Mouse (Mus musculus): ENCODE measurements around the gene Zdhhc18. TPM values are rescaled to one million over a fixed set of nuclear protein-coding genes. Genes with fewer than 3 reads are reported as not detected.

Zdhhc18 gene
- polyA plus RNA-seq, 1 experiment, result 53.7 TPM

- peaks cover 31% of the 10 kb centered on the region for H3K36me3 ChIP-seq (replicated peaks; ENCODE audit: low read length)
- peak overlapping the region; percentile 94 for H3K4me3 ChIP-seq (replicated peaks)
- no peaks in the 10 kb centered on the region for H3K27me3 ChIP-seq (replicated peaks)
- peaks cover 59% of the 10 kb centered on the region for H3K4me1 ChIP-seq
- H3K9me3 ChIP-seq, result no peaks in the 10 kb centered on the region
- no peak for TF ChIP-seq GATA1 (IDR thresholded peaks at IDR 0.05; ENCODE audit: borderline replicate concordance, low read length)
- TF ChIP-seq FLI1 (IDR thresholded peaks at IDR 0.05; ENCODE audit: low read length), result no peak
Observed at GRCm38 (mm10) chr4:133632483-133633327, 17.2 kb downstream of the Zdhhc18 start.

- Histone ChIP-seq H3K4me1 (peaks cover 65% of the 10 kb centered on the region), H3K27me3 (replicated peaks) (no peaks in the 10 kb centered on the region), H3K9me3 (no peaks in the 10 kb centered on the region), H3K36me3 (replicated peaks; ENCODE audit: low read length) (peaks cover 37% of the 10 kb centered on the region), H3K4me3 (replicated peaks) (peak overlapping the region; percentile 94)
- TF ChIP-seq FLI1 (IDR thresholded peaks at IDR 0.05; ENCODE audit: low read length), result no peak
- no peak for TF ChIP-seq GATA1 (IDR thresholded peaks at IDR 0.05; ENCODE audit: borderline replicate concordance, low read length)
Observed at GRCm38 (mm10) chr4:133631769-133632411, 18.1 kb downstream of the Zdhhc18 start.

- Histone ChIP-seq H3K4me1 (peaks cover 72% of the 10 kb centered on the region), H3K27me3 (replicated peaks) (no peaks in the 10 kb centered on the region), H3K4me3 (replicated peaks) (peak overlapping the region; percentile 94), H3K9me3 (no peaks in the 10 kb centered on the region), H3K36me3 (replicated peaks; ENCODE audit: low read length) (peaks cover 44% of the 10 kb centered on the region)
- no peak for TF ChIP-seq GATA1 (IDR thresholded peaks at IDR 0.05; ENCODE audit: borderline replicate concordance, low read length)
- no peak for TF ChIP-seq FLI1 (IDR thresholded peaks at IDR 0.05; ENCODE audit: low read length)
Observed at GRCm38 (mm10) chr4:133631071-133631768, 18.7 kb downstream of the Zdhhc18 start.

GRCm38 (mm10) chr4:133630326-133630920 lies 19.5 kb downstream of the Zdhhc18 start:
- TF ChIP-seq GATA1 (IDR thresholded peaks at IDR 0.05; ENCODE audit: borderline replicate concordance, low read length) (no peak), FLI1 (IDR thresholded peaks at IDR 0.05; ENCODE audit: low read length) (no peak)
- peaks cover 80% of the 10 kb centered on the region for H3K4me1 ChIP-seq
- no peaks in the 10 kb centered on the region for H3K27me3 ChIP-seq (replicated peaks)
- peak overlapping the region; percentile 94 for H3K4me3 ChIP-seq (replicated peaks)
- no peaks in the 10 kb centered on the region for H3K9me3 ChIP-seq
- H3K36me3 ChIP-seq (replicated peaks; ENCODE audit: low read length), result peaks cover 52% of the 10 kb centered on the region

GRCm38 (mm10) chr4:133629191-133629590 lies 20.8 kb downstream of the Zdhhc18 start:
- Histone ChIP-seq H3K4me1 (peaks cover 88% of the 10 kb centered on the region), H3K27me3 (replicated peaks) (no peaks in the 10 kb centered on the region), H3K9me3 (no peaks in the 10 kb centered on the region), H3K36me3 (replicated peaks; ENCODE audit: low read length) (peaks cover 63% of the 10 kb centered on the region), H3K4me3 (replicated peaks) (no peak overlapping the region)
- TF ChIP-seq FLI1 (IDR thresholded peaks at IDR 0.05; ENCODE audit: low read length) (no peak), GATA1 (IDR thresholded peaks at IDR 0.05; ENCODE audit: borderline replicate concordance, low read length) (no peak)

GRCm38 (mm10) chr4:133628517-133628916 lies 21.4 kb downstream of the Zdhhc18 start:
- peaks cover 88% of the 10 kb centered on the region for H3K4me1 ChIP-seq
- no peaks in the 10 kb centered on the region for H3K27me3 ChIP-seq (replicated peaks)
- no peak overlapping the region for H3K4me3 ChIP-seq (replicated peaks)
- peaks cover 70% of the 10 kb centered on the region for H3K36me3 ChIP-seq (replicated peaks; ENCODE audit: low read length)
- H3K9me3 ChIP-seq, result no peaks in the 10 kb centered on the region
- TF ChIP-seq GATA1 (IDR thresholded peaks at IDR 0.05; ENCODE audit: borderline replicate concordance, low read length) (no peak), FLI1 (IDR thresholded peaks at IDR 0.05; ENCODE audit: low read length) (no peak)

GRCm38 (mm10) chr4:133627039-133627438 lies 22.9 kb downstream of the Zdhhc18 start:
- H3K4me3 ChIP-seq (replicated peaks), result peak overlapping the region; percentile 53
- peaks cover 78% of the 10 kb centered on the region for H3K36me3 ChIP-seq (replicated peaks; ENCODE audit: low read length)
- H3K27me3 ChIP-seq (replicated peaks), result no peaks in the 10 kb centered on the region
- H3K9me3 ChIP-seq, result no peaks in the 10 kb centered on the region
- TF ChIP-seq GATA1 (IDR thresholded peaks at IDR 0.05; ENCODE audit: borderline replicate concordance, low read length), result no peak
- no peak for TF ChIP-seq FLI1 (IDR thresholded peaks at IDR 0.05; ENCODE audit: low read length)
- H3K4me1 ChIP-seq, result peaks cover 90% of the 10 kb centered on the region

- H3K4me3 ChIP-seq (replicated peaks), result peak overlapping the region; percentile 53
- no peaks in the 10 kb centered on the region for H3K27me3 ChIP-seq (replicated peaks)
- peaks cover 81% of the 10 kb centered on the region for H3K36me3 ChIP-seq (replicated peaks; ENCODE audit: low read length)
- TF ChIP-seq GATA1 (IDR thresholded peaks at IDR 0.05; ENCODE audit: borderline replicate concordance, low read length) (no peak), FLI1 (IDR thresholded peaks at IDR 0.05; ENCODE audit: low read length) (no peak)
- no peaks in the 10 kb centered on the region for H3K9me3 ChIP-seq
- H3K4me1 ChIP-seq, result peaks cover 90% of the 10 kb centered on the region
Observed at GRCm38 (mm10) chr4:133626621-133627020, 23.3 kb downstream of the Zdhhc18 start.

- peaks cover 88% of the 10 kb centered on the region for H3K4me1 ChIP-seq
- TF ChIP-seq GATA1 (IDR thresholded peaks at IDR 0.05; ENCODE audit: borderline replicate concordance, low read length), result no peak
- TF ChIP-seq FLI1 (IDR thresholded peaks at IDR 0.05; ENCODE audit: low read length), result no peak
- H3K4me3 ChIP-seq (replicated peaks), result peak overlapping the region; percentile 83
- H3K36me3 ChIP-seq (replicated peaks; ENCODE audit: low read length), result peaks cover 79% of the 10 kb centered on the region
- H3K27me3 ChIP-seq (replicated peaks), result no peaks in the 10 kb centered on the region
- no peaks in the 10 kb centered on the region for H3K9me3 ChIP-seq
Observed at GRCm38 (mm10) chr4:133626221-133626620, 23.7 kb downstream of the Zdhhc18 start.
